In genomic region chr13:18497582-18498157, GRCm38 (mm10) we compare ENCODE assay signal across 11 mouse cellular contexts.
DNase-seq lines count a peak whose midpoint lies in the region; ATAC-seq lines count a peak whose summit lies in the region.
"Had no signal": no experiment of that assay in that cellular context is flagged by ENCODE, and none has a peak within 500 bp of the region (broad histone marks: within the 10 kb centered on the region; RNA-seq: fewer than 3 reads in every experiment).

No protein-coding gene starts in this region.

- H3K4me2 ChIP-seq in hindbrain, embryonic 15.5 days, result peak overlapping the region; percentile 44
- peak overlapping the region; percentile 12; the same call in 1 of the 2 replicates for H3K4me2 ChIP-seq in neural tube, embryonic 14.5 days (ENCODE audit: low read depth, low read length)

- H3K27me3 ChIP-seq in forebrain, embryonic 10.5 days (ENCODE audit: poor library complexity, severe bottlenecking), result peaks cover 22% of the 10 kb centered on the region
- H3K27me3 ChIP-seq in hindbrain, embryonic 15.5 days, result 0 out of 2 replicates have a peak, but pooled peaks cover 2% of the 10 kb centered on the region
- H3K27me3 ChIP-seq in neural tube, embryonic 14.5 days (ENCODE audit: control insufficient read depth, insufficient read depth, low read length), result no peaks in the 10 kb centered on the region

- peaks cover 16% of the 10 kb centered on the region for H3K4me1 ChIP-seq in forebrain, embryonic 10.5 days
- H3K4me1 ChIP-seq in hindbrain, embryonic 15.5 days (replicated peaks), result peaks cover 10% of the 10 kb centered on the region; the same call in 1 of the 2 replicates
- no peaks in the 10 kb centered on the region for H3K4me1 ChIP-seq in neural tube, embryonic 14.5 days (ENCODE audit: control insufficient read depth, insufficient read depth, low read length)

- H3K27ac ChIP-seq in forebrain, embryonic 10.5 days, result no peak overlapping the region
- no peak overlapping the region for H3K27ac ChIP-seq in hindbrain, embryonic 15.5 days (replicated peaks)
- no peak overlapping the region for H3K27ac ChIP-seq in neural tube, embryonic 14.5 days (ENCODE audit: low read depth, low read length)
- H3K27ac ChIP-seq: stomach, postnatal 0 days had no signal

- peak overlapping the region; percentile 8; the same call in 1 of the 2 replicates for H3K4me3 ChIP-seq in forebrain, embryonic 10.5 days
- peak overlapping the region; percentile 21 for H3K4me3 ChIP-seq in hindbrain, embryonic 15.5 days
- H3K4me3 ChIP-seq in neural tube, embryonic 14.5 days (ENCODE audit: low read depth, low read length), result no peak overlapping the region

- 18% methylated on average over 5 of the region's 5 CpGs for whole genome bisulfite sequencing in forebrain, embryonic 10.5 days
- WGBS in hindbrain, embryonic 15.5 days, result 9% methylated on average over 5 of the region's 5 CpGs
- 14% methylated on average over 5 of the region's 5 CpGs for WGBS in neural tube, embryonic 14.5 days

- peak; percentile 9 to 50 for DNase-seq in layer of hippocampus, postnatal 14 days (ENCODE audit: low spot score in 2 of 2)
- DNase-seq in layer of hippocampus, adult 9-10 months (ENCODE audit: low spot score), result no peak
- no peak for DNase-seq in forebrain, embryonic 10.5 days (ENCODE audit: extremely low spot score, low spot score)
- no peak for DNase-seq in adrenal gland, postnatal 36 days
- DNase-seq: cerebellum, postnatal 25 days; lung, postnatal 14 days had no signal

- no peaks in the 10 kb centered on the region for H3K36me3 ChIP-seq in forebrain, embryonic 10.5 days (replicated peaks)
- no peaks in the 10 kb centered on the region for H3K36me3 ChIP-seq in hindbrain, embryonic 15.5 days
- H3K36me3 ChIP-seq in neural tube, embryonic 14.5 days (ENCODE audit: control insufficient read depth, insufficient read depth, low read length), result no peaks in the 10 kb centered on the region

- 0 out of 2 replicates have a peak, but pooled peaks have one; percentile 44 for ATAC-seq in hindbrain, embryonic 15.5 days (ENCODE audit: low FRiP score, low read depth)
- no peak; the same call in 1 of the 2 replicates for ATAC-seq in neural tube, embryonic 14.5 days (ENCODE audit: low read depth)
- no peak for ATAC-seq in granulocyte monocyte progenitor cell, adult 5-6 weeks (replicated peaks; ENCODE audit: poor library complexity, severe bottlenecking)
- ATAC-seq: intestine, postnatal 0 days had no signal

- 0 out of 2 replicates have a peak overlapping the region, but pooled peaks have one; percentile 16 for H3K9ac ChIP-seq in hindbrain, embryonic 15.5 days
- no peak overlapping the region for H3K9ac ChIP-seq in neural tube, embryonic 14.5 days (replicated peaks; ENCODE audit: low read depth, low read length)

- peaks cover 8% of the 10 kb centered on the region; the same call in 1 of the 2 replicates for H3K9me3 ChIP-seq in forebrain, embryonic 10.5 days
- H3K9me3 ChIP-seq in hindbrain, embryonic 15.5 days, result no peaks in the 10 kb centered on the region
- H3K9me3 ChIP-seq in neural tube, embryonic 14.5 days (ENCODE audit: control insufficient read depth, low read length), result no peaks in the 10 kb centered on the region

Comparison
In these comparisons a context has a peak if more than half of its experiments do, and no peak if none do; other contexts are left out.
1. DNase-seq: peak in layer of hippocampus, postnatal 14 days (2 of 2); none in layer of hippocampus, adult 9-10 months (single experiment), forebrain, embryonic 10.5 days (single experiment) and adrenal gland, postnatal 36 days (0 of 2).